20 mouse cellular contexts compared by ENCODE assay signal in genomic region chr5:120388765-120389164, GRCm38 (mm10). TPM values are rescaled to one million over a fixed set of nuclear protein-coding genes. Genes with fewer than 3 reads are reported as not detected.
"Had no signal": no experiment of that assay in that cellular context is flagged by ENCODE, and none has a peak within 500 bp of the region (broad histone marks: within the 10 kb centered on the region; RNA-seq: fewer than 3 reads in every experiment).

No protein-coding gene starts in this region.

- ATAC-seq: midbrain, embryonic 16.5 days had no signal

- H3K4me3 ChIP-seq: midbrain, embryonic 10.5 days; midbrain, embryonic 12.5 days; myocyte had no signal

- H3K27ac ChIP-seq: midbrain, embryonic 10.5 days; midbrain, embryonic 12.5 days had no signal

- H3K4me2 ChIP-seq: lung, embryonic 14.5 days; midbrain, embryonic 12.5 days had no signal

- DNase-seq: lung, adult 18-20 months; lung, embryonic 14.5 days; lung, postnatal 10 days; lung, postnatal 4 days; midbrain, embryonic 14.5 days; retina, postnatal 1 day; right cerebral cortex, adult 18-20 months; right cerebral cortex, postnatal 25 days; right cerebral cortex, postnatal 4 days; spleen, adult 18-20 months; thymus, adult 18-20 months; thymus, postnatal 14 days; thymus, postnatal 36 days had no signal

- H3K9ac ChIP-seq: lung, embryonic 14.5 days; midbrain, embryonic 12.5 days had no signal

- H3K36me3 ChIP-seq: midbrain, embryonic 10.5 days; midbrain, embryonic 12.5 days had no signal

- H3K9me3 ChIP-seq: midbrain, embryonic 10.5 days had no signal

RNA-seq across cellular contexts. Expression of gene Lhx5, which starts 42.7 kb away (rescaled TPM):
- total RNA-seq: megakaryocyte, adult 5-6 weeks; megakaryocyte-erythroid progenitor cell, adult 5-6 weeks had no signal
- polyA plus RNA-seq: lung, embryonic 14.5 days; lung, embryonic 16.5 days; myocyte had no signal
